Mouse (Mus musculus): ENCODE measurements at regions not wholly inside any gene's neighbourhood (a gene's known extent, or its start where the extent isn't known, plus 50 kb on each side); places are given as distances from the start of the nearest gene placed in this dataset.

DNA sequence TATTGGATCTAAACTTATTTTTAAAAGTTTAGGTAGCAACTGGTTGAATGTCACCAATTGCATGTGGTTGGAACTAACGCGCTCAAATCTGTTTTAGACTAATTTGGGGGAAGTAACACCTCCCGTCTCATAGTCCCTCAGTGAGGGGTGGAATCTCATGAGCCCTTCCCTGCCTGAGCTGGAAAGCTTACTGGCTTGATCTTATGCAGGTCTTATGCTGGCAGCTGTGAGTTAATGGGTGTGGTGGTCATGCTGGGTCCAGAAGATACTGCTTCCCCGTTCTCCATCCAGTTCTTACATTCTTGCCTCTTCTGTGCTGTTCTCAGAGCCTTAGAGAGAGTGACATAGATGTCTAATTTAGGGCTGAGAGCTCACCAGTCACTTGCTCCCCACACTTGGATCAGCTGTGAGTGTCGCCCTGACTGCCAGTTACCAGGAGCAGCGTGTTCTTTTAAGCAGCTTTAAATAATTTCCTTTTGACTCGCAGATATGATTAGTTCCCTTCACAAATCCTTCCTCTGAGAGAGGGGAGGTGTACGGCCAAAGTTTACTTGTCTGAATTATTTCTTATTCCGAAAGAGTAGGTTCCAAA lies 128.4 kb upstream of the 1700012A03Rik start:
- WGBS, result 78% methylated on average over 9 of the region's 9 CpGs
- Histone ChIP-seq H3K27ac (ENCODE audit: low read depth, low read length) (no peak overlapping the region), H3K4me3 (ENCODE audit: low read depth, low read length) (no peak overlapping the region), H3K9me3 (ENCODE audit: low read length) (no peaks in the 10 kb centered on the region), H3K4me2 (ENCODE audit: low read depth, low read length, poor library complexity, severe bottlenecking) (no peak overlapping the region), H3K4me1 (ENCODE audit: insufficient read depth, low read length) (peaks cover 3% of the 10 kb centered on the region; the same call in 1 of the 2 replicates), H3K36me3 (ENCODE audit: insufficient read depth, low read length) (no peaks in the 10 kb centered on the region), H3K27me3 (ENCODE audit: insufficient read depth, low read length) (no peaks in the 10 kb centered on the region), H3K9ac (replicated peaks; ENCODE audit: low read length, poor library complexity, severe bottlenecking) (no peak overlapping the region)
- DNase-seq (ENCODE audit: low spot score) (no peak), ATAC-seq (ENCODE audit: low FRiP score) (no peak)
- no peak for TF ChIP-seq CTCF (IDR thresholded peaks at IDR 0.05)

GRCm38 (mm10) chr6:31917411-31918131 lies 132.5 kb upstream of the 1700012A03Rik start:
- Histone ChIP-seq H3K9ac (replicated peaks; ENCODE audit: low read length, poor library complexity, severe bottlenecking) (no peak overlapping the region), H3K36me3 (ENCODE audit: insufficient read depth, low read length) (no peaks in the 10 kb centered on the region), H3K27me3 (ENCODE audit: insufficient read depth, low read length) (no peaks in the 10 kb centered on the region), H3K4me3 (ENCODE audit: low read depth, low read length) (no peak overlapping the region), H3K4me2 (ENCODE audit: low read depth, low read length, poor library complexity, severe bottlenecking) (no peak overlapping the region), H3K9me3 (ENCODE audit: low read length) (no peaks in the 10 kb centered on the region), H3K27ac (ENCODE audit: low read depth, low read length) (no peak overlapping the region), H3K4me1 (ENCODE audit: insufficient read depth, low read length) (no peaks in the 10 kb centered on the region)
- WGBS, result 86% methylated on average over 13 of the region's 13 CpGs
- no peak for ATAC-seq (ENCODE audit: low FRiP score)
- TF ChIP-seq CTCF (IDR thresholded peaks at IDR 0.05), result no peak
- DNase-seq (ENCODE audit: low spot score), result no peak

- no peak overlapping the region for H3K9ac ChIP-seq (replicated peaks; ENCODE audit: low read length, poor library complexity, severe bottlenecking)
- WGBS, result 85% methylated on average over 2 of the region's 2 CpGs
Measured at GRCm38 (mm10) chr6:31901791-31902190, 148.3 kb upstream of the 1700012A03Rik start.

DNA sequence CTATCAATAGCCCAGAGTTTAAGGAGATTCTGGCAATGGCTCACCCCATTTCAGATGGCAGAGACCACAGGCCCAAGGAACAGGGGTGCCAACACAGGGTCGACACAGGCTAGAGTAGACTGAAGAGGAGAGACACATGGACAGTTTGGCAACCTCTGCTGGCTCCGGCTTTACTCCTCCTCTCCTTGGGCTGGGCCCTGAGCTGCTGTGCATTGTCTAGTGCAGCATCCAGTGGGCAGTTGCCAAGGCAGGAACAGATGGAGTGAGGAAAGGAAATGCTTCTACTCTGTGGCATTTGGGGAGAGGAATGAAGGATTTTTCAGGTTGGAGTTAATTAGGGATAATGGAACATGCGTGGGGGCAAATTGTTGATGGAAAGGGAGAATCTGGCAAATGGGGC lies 151.0 kb upstream of the 1700012A03Rik start:
- DNase-seq (ENCODE audit: low spot score), result peak; percentile 59
- ATAC-seq (ENCODE audit: low FRiP score), result no peak
- Histone ChIP-seq H3K27me3 (ENCODE audit: insufficient read depth, low read length) (no peaks in the 10 kb centered on the region), H3K36me3 (ENCODE audit: insufficient read depth, low read length) (no peaks in the 10 kb centered on the region), H3K9ac (replicated peaks; ENCODE audit: low read length, poor library complexity, severe bottlenecking) (no peak overlapping the region), H3K4me3 (ENCODE audit: low read depth, low read length) (no peak overlapping the region), H3K4me2 (ENCODE audit: low read depth, low read length, poor library complexity, severe bottlenecking) (no peak overlapping the region), H3K27ac (ENCODE audit: low read depth, low read length) (no peak overlapping the region), H3K9me3 (ENCODE audit: low read length) (no peaks in the 10 kb centered on the region), H3K4me1 (ENCODE audit: insufficient read depth, low read length) (no peaks in the 10 kb centered on the region)
- WGBS, result 54% methylated on average over 3 of the region's 3 CpGs
- no peak for TF ChIP-seq CTCF (IDR thresholded peaks at IDR 0.05)

More at GRCm38 (mm10) chr6:31901791-31902190, 148.3 kb upstream of the 1700012A03Rik start:
- H3K27me3 ChIP-seq (ENCODE audit: insufficient read depth, low read length), result no peaks in the 10 kb centered on the region
- H3K9me3 ChIP-seq (ENCODE audit: low read length), result no peaks in the 10 kb centered on the region
- ATAC-seq (ENCODE audit: low FRiP score), result no peak
- TF ChIP-seq CTCF (IDR thresholded peaks at IDR 0.05), result no peak
- no peak overlapping the region for H3K4me3 ChIP-seq (ENCODE audit: low read depth, low read length)
- H3K27ac ChIP-seq (ENCODE audit: low read depth, low read length), result no peak overlapping the region
- DNase-seq (ENCODE audit: low spot score), result no peak
- H3K36me3 ChIP-seq (ENCODE audit: insufficient read depth, low read length), result no peaks in the 10 kb centered on the region
- no peaks in the 10 kb centered on the region for H3K4me1 ChIP-seq (ENCODE audit: insufficient read depth, low read length)
- no peak overlapping the region for H3K4me2 ChIP-seq (ENCODE audit: low read depth, low read length, poor library complexity, severe bottlenecking)

DNA sequence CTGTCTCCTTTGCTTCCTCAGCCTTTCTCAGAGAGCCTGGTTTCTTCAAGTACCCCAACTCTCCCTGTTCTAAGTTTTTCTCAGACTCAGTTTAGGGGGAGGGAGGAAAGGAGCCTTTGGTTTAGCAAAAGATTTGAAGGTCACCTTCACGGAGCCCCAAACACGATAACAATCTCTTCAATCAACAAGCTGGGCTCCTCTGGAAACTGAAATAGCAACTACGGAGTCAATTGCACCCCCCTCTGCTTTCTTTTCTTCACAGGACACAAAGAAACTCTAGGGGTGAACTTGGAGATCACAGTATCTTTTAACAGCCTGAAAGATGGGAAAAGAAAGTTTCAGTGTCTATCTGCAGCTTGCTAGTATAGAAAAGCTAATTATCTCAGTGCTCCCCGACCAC lies 151.4 kb upstream of the 1700012A03Rik start:
- Histone ChIP-seq H3K9ac (replicated peaks; ENCODE audit: low read length, poor library complexity, severe bottlenecking) (no peak overlapping the region), H3K27ac (ENCODE audit: low read depth, low read length) (no peak overlapping the region), H3K4me2 (ENCODE audit: low read depth, low read length, poor library complexity, severe bottlenecking) (no peak overlapping the region), H3K9me3 (ENCODE audit: low read length) (no peaks in the 10 kb centered on the region), H3K27me3 (ENCODE audit: insufficient read depth, low read length) (no peaks in the 10 kb centered on the region), H3K36me3 (ENCODE audit: insufficient read depth, low read length) (no peaks in the 10 kb centered on the region), H3K4me3 (ENCODE audit: low read depth, low read length) (no peak overlapping the region), H3K4me1 (ENCODE audit: insufficient read depth, low read length) (no peaks in the 10 kb centered on the region)
- ATAC-seq (ENCODE audit: low FRiP score) (no peak), DNase-seq (ENCODE audit: low spot score) (no peak)
- TF ChIP-seq CTCF (IDR thresholded peaks at IDR 0.05), result no peak
- WGBS, result 11% methylated on average over 4 of the region's 4 CpGs

DNA sequence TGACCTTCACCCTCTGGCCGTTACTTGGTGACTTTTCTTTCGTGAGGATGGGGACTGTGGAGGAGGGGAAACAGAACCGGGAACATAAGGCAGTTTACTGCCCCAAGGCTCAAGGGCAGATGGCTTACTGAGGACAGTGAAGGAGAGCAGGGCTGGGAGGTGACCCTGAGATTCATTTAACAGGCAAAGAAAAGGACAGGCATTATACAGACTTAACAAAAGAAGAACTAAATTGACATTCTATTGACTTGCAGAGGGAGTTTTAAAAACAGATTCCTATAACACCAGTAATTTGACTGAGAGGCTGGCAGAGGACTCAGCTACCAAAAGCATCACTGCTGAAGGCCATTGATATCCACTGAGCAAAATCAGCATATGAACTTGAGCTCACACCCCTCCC lies 153.0 kb upstream of the 1700012A03Rik start:
- Histone ChIP-seq H3K9me3 (ENCODE audit: low read length) (no peaks in the 10 kb centered on the region), H3K4me3 (ENCODE audit: low read depth, low read length) (no peak overlapping the region), H3K4me1 (ENCODE audit: insufficient read depth, low read length) (no peaks in the 10 kb centered on the region), H3K9ac (replicated peaks; ENCODE audit: low read length, poor library complexity, severe bottlenecking) (no peak overlapping the region), H3K36me3 (ENCODE audit: insufficient read depth, low read length) (no peaks in the 10 kb centered on the region), H3K4me2 (ENCODE audit: low read depth, low read length, poor library complexity, severe bottlenecking) (no peak overlapping the region), H3K27ac (ENCODE audit: low read depth, low read length) (no peak overlapping the region), H3K27me3 (ENCODE audit: insufficient read depth, low read length) (no peaks in the 10 kb centered on the region)
- TF ChIP-seq CTCF (IDR thresholded peaks at IDR 0.05), result no peak
- 78% methylated on average over 3 of the region's 3 CpGs for WGBS
- ATAC-seq (ENCODE audit: low FRiP score), result no peak
- DNase-seq (ENCODE audit: low spot score), result no peak

Measured in midbrain, postnatal 0 days (tissue).